Mouse (Mus musculus): ENCODE measurements at regions not wholly inside any gene's neighbourhood (a gene's known extent, or its start where the extent isn't known, plus 50 kb on each side); places are given as distances from the start of the nearest gene placed in this dataset.

GRCm38 (mm10) chr1:119322279-119322995 lies 99.6 kb downstream of the Inhbb start:
- no peak for ATAC-seq (ENCODE audit: low FRiP score)
- Histone ChIP-seq H3K27ac (ENCODE audit: low read depth, low read length) (no peak overlapping the region), H3K4me3 (ENCODE audit: low read depth, low read length) (no peak overlapping the region), H3K9ac (replicated peaks; ENCODE audit: low read length, poor library complexity, severe bottlenecking) (no peak overlapping the region), H3K4me1 (ENCODE audit: insufficient read depth, low read length) (no peaks in the 10 kb centered on the region), H3K36me3 (ENCODE audit: insufficient read depth, low read length) (no peaks in the 10 kb centered on the region), H3K9me3 (ENCODE audit: low read length) (no peaks in the 10 kb centered on the region), H3K27me3 (ENCODE audit: insufficient read depth, low read length) (no peaks in the 10 kb centered on the region), H3K4me2 (ENCODE audit: low read depth, low read length, poor library complexity, severe bottlenecking) (no peak overlapping the region)
- WGBS, result 75% methylated on average over 10 of the region's 10 CpGs
- no peak for DNase-seq (ENCODE audit: low spot score)
- no peak for TF ChIP-seq CTCF (IDR thresholded peaks at IDR 0.05)

- Histone ChIP-seq H3K4me3 (ENCODE audit: low read depth, low read length) (no peak overlapping the region), H3K27ac (ENCODE audit: low read depth, low read length) (no peak overlapping the region), H3K36me3 (ENCODE audit: insufficient read depth, low read length) (no peaks in the 10 kb centered on the region), H3K9me3 (ENCODE audit: low read length) (no peaks in the 10 kb centered on the region), H3K4me2 (ENCODE audit: low read depth, low read length, poor library complexity, severe bottlenecking) (no peak overlapping the region), H3K27me3 (ENCODE audit: insufficient read depth, low read length) (no peaks in the 10 kb centered on the region), H3K9ac (replicated peaks; ENCODE audit: low read length, poor library complexity, severe bottlenecking) (no peak overlapping the region), H3K4me1 (ENCODE audit: insufficient read depth, low read length) (no peaks in the 10 kb centered on the region)
- no peak for TF ChIP-seq CTCF (IDR thresholded peaks at IDR 0.05)
- ATAC-seq (ENCODE audit: low FRiP score) (no peak), DNase-seq (ENCODE audit: low spot score) (no peak)
- 88% methylated on average over 8 of the region's 8 CpGs for WGBS
These were observed 100.2 kb downstream of the Inhbb start for GRCm38 (mm10) chr1:119321799-119322198.

GRCm38 (mm10) chr1:119317006-119317405 lies 105.0 kb downstream of the Inhbb start:
- Histone ChIP-seq H3K4me1 (ENCODE audit: insufficient read depth, low read length) (no peaks in the 10 kb centered on the region), H3K27ac (ENCODE audit: low read depth, low read length) (no peak overlapping the region), H3K9ac (replicated peaks; ENCODE audit: low read length, poor library complexity, severe bottlenecking) (no peak overlapping the region), H3K36me3 (ENCODE audit: insufficient read depth, low read length) (no peaks in the 10 kb centered on the region), H3K4me2 (ENCODE audit: low read depth, low read length, poor library complexity, severe bottlenecking) (no peak overlapping the region), H3K9me3 (ENCODE audit: low read length) (no peaks in the 10 kb centered on the region), H3K4me3 (ENCODE audit: low read depth, low read length) (no peak overlapping the region), H3K27me3 (ENCODE audit: insufficient read depth, low read length) (no peaks in the 10 kb centered on the region)
- DNase-seq (ENCODE audit: low spot score), result no peak
- WGBS, result 84% methylated on average over 4 of the region's 4 CpGs
- no peak for ATAC-seq (ENCODE audit: low FRiP score)
- no peak for TF ChIP-seq CTCF (IDR thresholded peaks at IDR 0.05)

GRCm38 (mm10) chr1:119308719-119309365 lies 113.2 kb downstream of the Inhbb start:
- no peaks in the 10 kb centered on the region for H3K36me3 ChIP-seq (ENCODE audit: insufficient read depth, low read length)
- 49% methylated on average over 9 of the region's 9 CpGs for WGBS
- ATAC-seq (ENCODE audit: low FRiP score) (peak; percentile 57; the same call in 1 of the 2 replicates), DNase-seq (ENCODE audit: low spot score) (peak; percentile 75)
- H3K27me3 ChIP-seq (ENCODE audit: insufficient read depth, low read length), result no peaks in the 10 kb centered on the region
- no peaks in the 10 kb centered on the region for H3K4me1 ChIP-seq (ENCODE audit: insufficient read depth, low read length)
- TF ChIP-seq CTCF (IDR thresholded peaks at IDR 0.05), result peak; percentile 48
- H3K9me3 ChIP-seq (ENCODE audit: low read length), result no peaks in the 10 kb centered on the region
- no peak overlapping the region for H3K9ac ChIP-seq (replicated peaks; ENCODE audit: low read length, poor library complexity, severe bottlenecking)
- H3K4me2 ChIP-seq (ENCODE audit: low read depth, low read length, poor library complexity, severe bottlenecking), result no peak overlapping the region
- no peak overlapping the region for H3K27ac ChIP-seq (ENCODE audit: low read depth, low read length)
- H3K4me3 ChIP-seq (ENCODE audit: low read depth, low read length), result no peak overlapping the region

GRCm38 (mm10) chr1:119305315-119305976 lies 116.6 kb downstream of the Inhbb start:
- Histone ChIP-seq H3K9me3 (ENCODE audit: low read length) (no peaks in the 10 kb centered on the region), H3K27ac (ENCODE audit: low read depth, low read length) (no peak overlapping the region), H3K4me1 (ENCODE audit: insufficient read depth, low read length) (no peaks in the 10 kb centered on the region), H3K36me3 (ENCODE audit: insufficient read depth, low read length) (no peaks in the 10 kb centered on the region), H3K27me3 (ENCODE audit: insufficient read depth, low read length) (no peaks in the 10 kb centered on the region), H3K9ac (replicated peaks; ENCODE audit: low read length, poor library complexity, severe bottlenecking) (no peak overlapping the region), H3K4me3 (ENCODE audit: low read depth, low read length) (no peak overlapping the region), H3K4me2 (ENCODE audit: low read depth, low read length, poor library complexity, severe bottlenecking) (no peak overlapping the region)
- 16% methylated on average over 13 of the region's 13 CpGs for WGBS
- DNase-seq (ENCODE audit: low spot score), result no peak
- no peak for TF ChIP-seq CTCF (IDR thresholded peaks at IDR 0.05)
- no peak for ATAC-seq (ENCODE audit: low FRiP score)

- Histone ChIP-seq H3K9me3 (ENCODE audit: low read length) (no peaks in the 10 kb centered on the region), H3K4me1 (ENCODE audit: insufficient read depth, low read length) (no peaks in the 10 kb centered on the region), H3K4me3 (ENCODE audit: low read depth, low read length) (no peak overlapping the region), H3K9ac (replicated peaks; ENCODE audit: low read length, poor library complexity, severe bottlenecking) (no peak overlapping the region), H3K27me3 (ENCODE audit: insufficient read depth, low read length) (no peaks in the 10 kb centered on the region), H3K27ac (ENCODE audit: low read depth, low read length) (no peak overlapping the region), H3K36me3 (ENCODE audit: insufficient read depth, low read length) (no peaks in the 10 kb centered on the region), H3K4me2 (ENCODE audit: low read depth, low read length, poor library complexity, severe bottlenecking) (no peak overlapping the region)
- no peak for DNase-seq (ENCODE audit: low spot score)
- TF ChIP-seq CTCF (IDR thresholded peaks at IDR 0.05), result no peak
- peak; percentile 35; the same call in 1 of the 2 replicates for ATAC-seq (ENCODE audit: low FRiP score)
- WGBS, result 29% methylated on average over 9 of the region's 9 CpGs
These were observed 117.5 kb downstream of the Inhbb start for GRCm38 (mm10) chr1:119304470-119304980.

All from midbrain, postnatal 0 days (tissue).